9 mouse cellular contexts compared by ENCODE assay signal in the genomic region with DNA sequence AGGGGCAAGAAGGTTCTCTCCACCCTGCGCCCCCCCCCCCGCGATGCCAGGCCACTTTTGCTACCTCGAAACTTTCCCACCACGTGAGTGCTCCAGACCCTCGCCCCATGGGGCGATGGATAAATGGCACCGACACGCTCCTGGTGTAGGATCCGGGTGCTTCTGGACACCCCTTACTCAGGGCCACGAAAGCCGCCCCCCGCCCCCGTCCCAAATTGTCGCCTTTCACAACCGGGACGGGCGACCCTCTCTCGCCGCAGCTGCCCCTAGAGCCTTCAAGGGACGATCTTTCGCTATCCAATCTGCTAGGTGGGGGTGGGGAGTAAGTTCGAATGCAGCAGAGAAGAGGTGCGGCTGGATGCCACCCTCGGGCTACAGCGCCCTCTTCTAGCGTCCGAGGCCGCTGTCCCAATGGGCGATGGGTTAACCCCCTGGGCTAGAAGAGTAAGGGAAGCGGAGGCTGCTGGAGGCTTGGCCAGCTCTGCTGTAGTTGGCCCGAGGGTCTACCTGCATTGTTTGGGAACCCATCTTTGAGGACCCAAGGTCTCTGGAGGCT. TPM values are rescaled to one million over a fixed set of nuclear protein-coding genes. Genes with fewer than 3 reads are reported as not detected.
DNase-seq lines count a peak whose midpoint lies in the region; ATAC-seq and TF ChIP-seq lines count a peak whose summit lies in the region.
"Had no signal": no experiment of that assay in that cellular context is flagged by ENCODE, and none has a peak within 500 bp of the region (broad histone marks: within the 10 kb centered on the region; RNA-seq: fewer than 3 reads in every experiment).

No protein-coding gene starts in this region.

- 1% methylated on average over 30 of the region's 32 CpGs for WGBS in heart, embryonic 16.5 days
- WGBS in liver, embryonic 13.5 days (ENCODE audit: insufficient replicate concordance) = 2% methylated on average over 31 of the region's 32 CpGs
- WGBS in stomach, embryonic 15.5 days = 1% methylated on average over 31 of the region's 32 CpGs

- in situ Hi-C loops in ES-E14 (cut with MboI; ENCODE audit: low sequenced_read_pairs in 2 of 2, unreplicated experiment in 2 of 2) = no loop called here

- peak overlapping the region; percentile 91 for H3K9ac ChIP-seq in ES-E14 (ENCODE audit: insufficient read depth, low read depth, low read length, poor library complexity, severe bottlenecking)
- peak overlapping the region; percentile 69 for H3K9ac ChIP-seq in heart, embryonic 16.5 days (ENCODE audit: low read length)
- no peak overlapping the region for H3K9ac ChIP-seq in liver, embryonic 13.5 days
- no peak overlapping the region for H3K9ac ChIP-seq in stomach, embryonic 15.5 days

- H3K4me3 ChIP-seq in ES-E14 (ENCODE audit: insufficient read depth in 1 of 2, low read depth in 1 of 2, low read length in 2 of 2, poor library complexity in 1 of 2, severe bottlenecking in 1 of 2) = peak overlapping the region; percentile 72 to 92
- H3K4me3 ChIP-seq in heart, embryonic 16.5 days (ENCODE audit: low read length) = peak overlapping the region; percentile 78
- peak overlapping the region; percentile 56 for H3K4me3 ChIP-seq in liver, embryonic 13.5 days (replicated peaks)
- peak overlapping the region; percentile 62 for H3K4me3 ChIP-seq in stomach, embryonic 15.5 days (replicated peaks)

- H3K27ac ChIP-seq in ES-E14 (ENCODE audit: insufficient read depth, low read depth, low read length, poor library complexity, severe bottlenecking) = no peak overlapping the region; the same call in 1 of the 2 replicates
- H3K27ac ChIP-seq in heart, embryonic 16.5 days (ENCODE audit: low read length) = no peak overlapping the region
- no peak overlapping the region for H3K27ac ChIP-seq in liver, embryonic 13.5 days
- no peak overlapping the region for H3K27ac ChIP-seq in stomach, embryonic 15.5 days

- peak; percentile 38 for DNase-seq in adrenal gland, adult 2 months
- no peak for DNase-seq in adrenal gland, postnatal 25 days
- no peak for DNase-seq in ES-E14 (ENCODE audit: low read depth, low spot score)
- no peak for DNase-seq in liver, embryonic 13.5 days
- DNase-seq in cerebellum, adult 18-20 months = no peak
- DNase-seq in urinary bladder, postnatal 10 days (ENCODE audit: low spot score) = no peak

- H3K4me2 ChIP-seq in heart, embryonic 16.5 days (ENCODE audit: low read depth, low read length) = peak overlapping the region; percentile 100
- H3K4me2 ChIP-seq in liver, embryonic 13.5 days = peak overlapping the region; percentile 74
- H3K4me2 ChIP-seq in stomach, embryonic 15.5 days = peak overlapping the region; percentile 99

- H3K36me3 ChIP-seq in ES-E14 (ENCODE audit: control insufficient read depth, insufficient read depth, low read length, poor library complexity, severe bottlenecking) = peaks cover 7% of the 10 kb centered on the region
- no peaks in the 10 kb centered on the region for H3K36me3 ChIP-seq in heart, embryonic 16.5 days (ENCODE audit: control insufficient read depth, insufficient read depth)
- H3K36me3 ChIP-seq in liver, embryonic 13.5 days = no peaks in the 10 kb centered on the region
- H3K36me3 ChIP-seq in stomach, embryonic 15.5 days = no peaks in the 10 kb centered on the region

- no peak for ATAC-seq in heart, embryonic 16.5 days (replicated peaks; ENCODE audit: extremely low read depth, insufficient read depth, low FRiP score)
- ATAC-seq in liver, embryonic 13.5 days (ENCODE audit: low read depth) = no peak
- ATAC-seq in stomach, embryonic 15.5 days (ENCODE audit: insufficient read depth, low FRiP score, low read depth) = no peak

- peaks cover 61% of the 10 kb centered on the region for H3K27me3 ChIP-seq in heart, embryonic 16.5 days (ENCODE audit: control insufficient read depth, insufficient read depth, low read length)
- H3K27me3 ChIP-seq in liver, embryonic 13.5 days = peaks cover 86% of the 10 kb centered on the region
- peaks cover 58% of the 10 kb centered on the region for H3K27me3 ChIP-seq in stomach, embryonic 15.5 days (replicated peaks)

- H3K4me1 ChIP-seq in ES-E14 (ENCODE audit: control insufficient read depth in 2 of 2, insufficient read depth in 2 of 2, low read length in 2 of 2, poor library complexity in 1 of 2) = peaks cover 0 to 19% of the 10 kb centered on the region in 2 experiments; a peak in 2 of 4 replicates
- H3K4me1 ChIP-seq in heart, embryonic 16.5 days (ENCODE audit: control insufficient read depth, insufficient read depth, low read length) = peaks cover 16% of the 10 kb centered on the region
- peaks cover 12% of the 10 kb centered on the region for H3K4me1 ChIP-seq in liver, embryonic 13.5 days (replicated peaks)
- H3K4me1 ChIP-seq in stomach, embryonic 15.5 days = peaks cover 20% of the 10 kb centered on the region

- no peaks in the 10 kb centered on the region for H3K9me3 ChIP-seq in ES-E14 (ENCODE audit: control insufficient read depth, insufficient read depth, low read depth, low read length)
- H3K9me3 ChIP-seq in heart, embryonic 16.5 days (replicated peaks; ENCODE audit: control insufficient read depth, low read length) = no peaks in the 10 kb centered on the region
- no peaks in the 10 kb centered on the region for H3K9me3 ChIP-seq in liver, embryonic 13.5 days (replicated peaks)
- no peaks in the 10 kb centered on the region for H3K9me3 ChIP-seq in stomach, embryonic 15.5 days

TF ChIP-seq in ES-E14, 5 proteins besides CTCF, POLR2A, EP300 and RAD21:
- TF ChIP-seq ZC3H11A (IDR thresholded peaks at IDR 0.05; ENCODE audit: borderline replicate concordance, low read depth, low read length) = no peak
- no peak for TF ChIP-seq MAFK (IDR thresholded peaks at IDR 0.05; ENCODE audit: insufficient read depth, low read depth, low read length)
- TF ChIP-seq HCFC1 (IDR thresholded peaks at IDR 0.05; ENCODE audit: borderline replicate concordance, insufficient read depth, low read length) = no peak
- no peak for TF ChIP-seq CHD2 (IDR thresholded peaks at IDR 0.05; ENCODE audit: low read depth, low read length)
- TF ChIP-seq ZNF384 (IDR thresholded peaks at IDR 0.05; ENCODE audit: low read depth, low read length) = no peak

RNA-seq across cellular contexts. Expression of a gene that starts 0.5 kb away (rescaled TPM):
- total RNA-seq in adrenal gland, adult 2 months (2021) = 1 to 10 TPM; 1.9 to 3.1 TPM
- polyA plus RNA-seq in adrenal gland, adult 2 months (2012; rRNA removed) = 6.2 and 6.5 TPM in 2 replicates
- 1.7 and 2.0 TPM in 2 replicates for total RNA-seq in adrenal gland, postnatal 25 days (2021)
- total RNA-seq in ES-E14 (2012; rRNA removed) = 25.8 and 63.4 TPM in 2 replicates
- 0.39 and 0.46 TPM in 2 replicates for polyA plus RNA-seq in heart, embryonic 16.5 days (2015; fragmentation: Nextera tagmentation; extraction: Ambion mirVana)
- polyA plus RNA-seq in liver, embryonic 13.5 days (2015; fragmentation: Nextera tagmentation; extraction: Ambion mirVana) = 0.05 and 0.09 TPM in 2 replicates
- polyA plus RNA-seq in stomach, embryonic 15.5 days (2015; fragmentation: Nextera tagmentation; extraction: Ambion mirVana) = 0.93 and 1.2 TPM in 2 replicates
- total RNA-seq: common myeloid progenitor, adult 5-6 weeks had no signal

Comparison
In these comparisons a context has a peak if more than half of its experiments do, and no peak if none do; other contexts are left out.
1. H3K9ac ChIP-seq: peak in ES-E14 (single experiment) and heart, embryonic 16.5 days (single experiment); none in liver, embryonic 13.5 days (single experiment) and stomach, embryonic 15.5 days (single experiment).
2. Peak in every context shown above with its lines, with median percentiles within 50 percentile points of each other: H3K4me3 ChIP-seq and H3K4me2 ChIP-seq.